Mouse (Mus musculus): ENCODE results near the gene Tmem248. TPM values are rescaled to one million over a fixed set of nuclear protein-coding genes. Genes with fewer than 3 reads are reported as not detected.
"Not testable (repeated sequence)": the region's sequence is repeated elsewhere in the genome, so short reads cannot be mapped to it uniquely, and the experiment has no call there.

Tmem248 gene
- polyA plus RNA-seq, 1 experiment from 2014 or later: 31.0 TPM

- WGBS: 84% methylated on average over 12 of the region's 12 CpGs
- H3K36me3 ChIP-seq (ENCODE audit: control insufficient read depth, insufficient read depth, low read length): peaks cover 96% of the 10 kb centered on the region
- no peak overlapping the region for H3K9ac ChIP-seq (ENCODE audit: low read length)
- no peak overlapping the region for H3K4me3 ChIP-seq (ENCODE audit: control insufficient read depth in 1 of 2, insufficient read depth in 1 of 2, low read depth in 1 of 2, low read length in 2 of 2)
- no peaks in the 10 kb centered on the region for H3K9me3 ChIP-seq (ENCODE audit: control insufficient read depth, low read length)
- ATAC-seq (ENCODE audit: insufficient number of reproducible peaks, insufficient read depth, low FRiP score, low read depth): no peak
- H3K27me3 ChIP-seq (ENCODE audit: control insufficient read depth, insufficient read depth, low read length): no peaks in the 10 kb centered on the region
- H3K4me2 ChIP-seq (ENCODE audit: low read length): no peak overlapping the region
- no peaks in the 10 kb centered on the region for H3K4me1 ChIP-seq (ENCODE audit: control insufficient read depth in 2 of 2, insufficient read depth in 2 of 2, low read length in 2 of 2)
- no peak overlapping the region for H3K27ac ChIP-seq (replicated peaks in 1 of 2; ENCODE audit: control insufficient read depth in 1 of 2, insufficient read depth in 1 of 2, low read depth in 2 of 2, low read length in 2 of 2)
Measured at GRCm38 (mm10) chr5:130241426-130241825, 24.5 kb downstream of the Tmem248 start.

- Histone ChIP-seq H3K4me2 (ENCODE audit: low read length) (no peak overlapping the region), H3K36me3 (ENCODE audit: control insufficient read depth, insufficient read depth, low read length) (peaks cover 99% of the 10 kb centered on the region), H3K9ac (ENCODE audit: low read length) (no peak overlapping the region), H3K4me1 (ENCODE audit: control insufficient read depth in 2 of 2, insufficient read depth in 2 of 2, low read length in 2 of 2) (no peaks in the 10 kb centered on the region), H3K4me3 (ENCODE audit: control insufficient read depth in 1 of 2, insufficient read depth in 1 of 2, low read depth in 1 of 2, low read length in 2 of 2) (no peak overlapping the region), H3K27me3 (ENCODE audit: control insufficient read depth, insufficient read depth, low read length) (no peaks in the 10 kb centered on the region), H3K27ac (replicated peaks in 1 of 2; ENCODE audit: control insufficient read depth in 1 of 2, insufficient read depth in 1 of 2, low read depth in 2 of 2, low read length in 2 of 2) (no peak overlapping the region), H3K9me3 (ENCODE audit: control insufficient read depth, low read length) (no peaks in the 10 kb centered on the region)
- no peak for ATAC-seq (ENCODE audit: insufficient number of reproducible peaks, insufficient read depth, low FRiP score, low read depth)
- WGBS: 63% methylated on average over 5 of the region's 5 CpGs
Measured at GRCm38 (mm10) chr5:130247823-130248222, 30.9 kb downstream of the Tmem248 start.

- no peak for ATAC-seq (ENCODE audit: insufficient number of reproducible peaks, insufficient read depth, low FRiP score, low read depth)
Measured at GRCm38 (mm10) chr5:130254164-130255016, 37.5 kb downstream of the Tmem248 start.

GRCm38 (mm10) chr5:130255017-130255720 lies 38.3 kb downstream of the Tmem248 start, which contains the start of the genes Sbds and Tyw1:
Gene Sbds, minus strand, starts transcription at chr5:130255530.
Gene Tyw1, plus strand, starts transcription at chr5:130255619.
- Histone ChIP-seq H3K36me3 (ENCODE audit: control insufficient read depth, insufficient read depth, low read length) (peaks cover 37% of the 10 kb centered on the region), H3K9me3 (ENCODE audit: control insufficient read depth, low read length) (no peaks in the 10 kb centered on the region), H3K9ac (ENCODE audit: low read length) (peak within 1 kb of the TSS; percentile 91), H3K27me3 (ENCODE audit: control insufficient read depth, insufficient read depth, low read length) (no peaks in the 10 kb centered on the region), H3K4me3 (ENCODE audit: control insufficient read depth in 1 of 2, insufficient read depth in 1 of 2, low read depth in 1 of 2, low read length in 2 of 2) (peak within 1 kb of the TSS; percentile 76 to 100), H3K4me2 (ENCODE audit: low read length) (peak within 1 kb of the TSS; percentile 77), H3K27ac (replicated peaks in 1 of 2; ENCODE audit: control insufficient read depth in 1 of 2, insufficient read depth in 1 of 2, low read depth in 2 of 2, low read length in 2 of 2) (peak within 1 kb of the TSS; percentile 91 to 99), H3K4me1 (ENCODE audit: control insufficient read depth in 2 of 2, insufficient read depth in 2 of 2, low read length in 2 of 2) (peaks cover 0 to 15% of the 10 kb centered on the region in 2 experiments; a peak in 2 of 4 replicates)
- peak; percentile 90 for ATAC-seq (ENCODE audit: insufficient number of reproducible peaks, insufficient read depth, low FRiP score, low read depth)
- under 1% methylated on average over 52 of the region's 52 CpGs for WGBS

More at GRCm38 (mm10) chr5:130254164-130255016, 37.5 kb downstream of the Tmem248 start:
- Histone ChIP-seq H3K36me3 (ENCODE audit: control insufficient read depth, insufficient read depth, low read length) (peaks cover 45% of the 10 kb centered on the region), H3K27ac (replicated peaks in 1 of 2; ENCODE audit: control insufficient read depth in 1 of 2, insufficient read depth in 1 of 2, low read depth in 2 of 2, low read length in 2 of 2) (peak overlapping the region; percentile 91 to 99), H3K9ac (ENCODE audit: low read length) (peak overlapping the region; percentile 91), H3K4me3 (ENCODE audit: control insufficient read depth in 1 of 2, insufficient read depth in 1 of 2, low read depth in 1 of 2, low read length in 2 of 2) (peak overlapping the region; percentile 76 to 100), H3K4me2 (ENCODE audit: low read length) (peak overlapping the region; percentile 77), H3K9me3 (ENCODE audit: control insufficient read depth, low read length) (no peaks in the 10 kb centered on the region), H3K27me3 (ENCODE audit: control insufficient read depth, insufficient read depth, low read length) (no peaks in the 10 kb centered on the region), H3K4me1 (ENCODE audit: control insufficient read depth in 2 of 2, insufficient read depth in 2 of 2, low read length in 2 of 2) (peaks cover 0 to 15% of the 10 kb centered on the region in 2 experiments; a peak in 2 of 4 replicates)
- WGBS: 8% methylated on average over 19 of the region's 19 CpGs

GRCm38 (mm10) chr5:130255799-130256525 lies 39.1 kb downstream of the Tmem248 start:
- Histone ChIP-seq H3K4me3 (ENCODE audit: control insufficient read depth in 1 of 2, insufficient read depth in 1 of 2, low read depth in 1 of 2, low read length in 2 of 2) (peak overlapping the region; percentile 43 to 76), H3K4me1 (ENCODE audit: control insufficient read depth in 2 of 2, insufficient read depth in 2 of 2, low read length in 2 of 2) (peaks cover 0 to 15% of the 10 kb centered on the region in 2 experiments; a peak in 2 of 4 replicates), H3K9ac (ENCODE audit: low read length) (peak overlapping the region; percentile 63), H3K36me3 (ENCODE audit: control insufficient read depth, insufficient read depth, low read length) (peaks cover 30% of the 10 kb centered on the region), H3K27ac (replicated peaks in 1 of 2; ENCODE audit: control insufficient read depth in 1 of 2, insufficient read depth in 1 of 2, low read depth in 2 of 2, low read length in 2 of 2) (peak overlapping the region; percentile 60 to 79; a peak in 3 of 4 replicates), H3K4me2 (ENCODE audit: low read length) (peak overlapping the region; percentile 77)
- 24% methylated on average over 20 of the region's 20 CpGs for WGBS
- H3K9me3 ChIP-seq (ENCODE audit: control insufficient read depth, low read length); H3K27me3 ChIP-seq (ENCODE audit: control insufficient read depth, insufficient read depth, low read length); ATAC-seq (ENCODE audit: insufficient number of reproducible peaks, insufficient read depth, low FRiP score, low read depth): not testable (repeated sequence)

GRCm38 (mm10) chr5:130256678-130257271 lies 39.9 kb downstream of the Tmem248 start:
- H3K9ac ChIP-seq (ENCODE audit: low read length): peak overlapping the region; percentile 89

More at GRCm38 (mm10) chr5:130256678-130257271, 39.9 kb downstream of the Tmem248 start:
- Histone ChIP-seq H3K4me3 (ENCODE audit: control insufficient read depth in 1 of 2, insufficient read depth in 1 of 2, low read depth in 1 of 2, low read length in 2 of 2) (peak overlapping the region; percentile 76 to 97), H3K9me3 (ENCODE audit: control insufficient read depth, low read length) (no peaks in the 10 kb centered on the region), H3K27me3 (ENCODE audit: control insufficient read depth, insufficient read depth, low read length) (no peaks in the 10 kb centered on the region), H3K27ac (replicated peaks in 1 of 2; ENCODE audit: control insufficient read depth in 1 of 2, insufficient read depth in 1 of 2, low read depth in 2 of 2, low read length in 2 of 2) (peak overlapping the region; percentile 79 to 94), H3K4me2 (ENCODE audit: low read length) (peak overlapping the region; percentile 77), H3K4me1 (ENCODE audit: control insufficient read depth in 2 of 2, insufficient read depth in 2 of 2, low read length in 2 of 2) (peaks cover 0 to 15% of the 10 kb centered on the region in 2 experiments; a peak in 2 of 4 replicates), H3K36me3 (ENCODE audit: control insufficient read depth, insufficient read depth, low read length) (peaks cover 25% of the 10 kb centered on the region)
- ATAC-seq (ENCODE audit: insufficient number of reproducible peaks, insufficient read depth, low FRiP score, low read depth): peak; percentile 90
- under 1% methylated on average over 25 of the region's 25 CpGs for WGBS

Measured in heart, embryonic 14.5 days (tissue).